ENCODE assay signal across 10 mouse cellular contexts in genomic region chr2:129226296-129226851, GRCm38 (mm10). TPM values are rescaled to one million over a fixed set of nuclear protein-coding genes. Genes with fewer than 3 reads are reported as not detected.
DNase-seq lines count a peak whose midpoint lies in the region; ATAC-seq lines count a peak whose summit lies in the region.
"Had no signal": no experiment of that assay in that cellular context is flagged by ENCODE, and none has a peak within 500 bp of the region (broad histone marks: within the 10 kb centered on the region; RNA-seq: fewer than 3 reads in every experiment).

No protein-coding gene starts in this region.

- WGBS in lung, embryonic 15.5 days: 53% methylated on average over 11 of the region's 11 CpGs

- H3K4me1 ChIP-seq in lung, embryonic 15.5 days: no peaks in the 10 kb centered on the region
- H3K4me1 ChIP-seq: embryonic facial prominence, embryonic 13.5 days had no signal

- no peak overlapping the region for H3K27ac ChIP-seq in lung, embryonic 15.5 days
- H3K27ac ChIP-seq: embryonic facial prominence, embryonic 13.5 days had no signal

- H3K9me3 ChIP-seq in lung, embryonic 15.5 days: no peaks in the 10 kb centered on the region
- H3K9me3 ChIP-seq: embryonic facial prominence, embryonic 13.5 days had no signal

- no peak overlapping the region for H3K9ac ChIP-seq in lung, embryonic 15.5 days
- H3K9ac ChIP-seq: embryonic facial prominence, embryonic 13.5 days had no signal

- no peaks in the 10 kb centered on the region for H3K27me3 ChIP-seq in lung, embryonic 15.5 days
- H3K27me3 ChIP-seq: embryonic facial prominence, embryonic 13.5 days had no signal

- H3K4me2 ChIP-seq in lung, embryonic 15.5 days: no peak overlapping the region
- H3K4me2 ChIP-seq: embryonic facial prominence, embryonic 13.5 days had no signal

- H3K4me3 ChIP-seq in lung, embryonic 15.5 days: no peak overlapping the region
- H3K4me3 ChIP-seq: embryonic facial prominence, embryonic 13.5 days had no signal

- ATAC-seq in lung, embryonic 15.5 days (ENCODE audit: borderline replicate concordance, extremely low read depth, low FRiP score, low TSS enrichment): peak; percentile 69; the same call in 1 of the 2 replicates
- peak; percentile 30 to 40; a peak in 2 of 4 replicates for ATAC-seq in hematopoietic stem cell, adult 5-6 weeks (replicated peaks in 1 of 2; ENCODE audit: insufficient read depth in 1 of 2, low FRiP score in 2 of 2, low TSS enrichment in 1 of 2, low read depth in 1 of 2, poor library complexity in 2 of 2, severe bottlenecking in 2 of 2)

- H3K36me3 ChIP-seq in lung, embryonic 15.5 days: no peaks in the 10 kb centered on the region
- H3K36me3 ChIP-seq: embryonic facial prominence, embryonic 13.5 days had no signal

- DNase-seq in lung, postnatal 10 days: no peak
- peak; percentile 57 for DNase-seq in adrenal gland, postnatal 14 days
- DNase-seq in spleen, postnatal 36 days (ENCODE audit: low spot score in 2 of 2): peak; percentile 65 to 78
- DNase-seq in frontal cortex, postnatal 36 days (ENCODE audit: low spot score in 2 of 2): no peak
- DNase-seq in lung, postnatal 36 days: no peak
- DNase-seq in frontal cortex, postnatal 14 days (ENCODE audit: low spot score in 2 of 2): no peak
- DNase-seq: lung, adult 2 months had no signal

RNA-seq across cellular contexts. Expression of gene Slc20a1, which starts 27.8 kb away (rescaled TPM):
- polyA plus RNA-seq in lung, embryonic 15.5 days (2015; fragmentation: Nextera tagmentation; extraction: Ambion mirVana): 24.5 and 27.2 TPM in 2 replicates
- 19.1 and 24.3 TPM in 2 replicates for total RNA-seq in adrenal gland, postnatal 14 days (2021)
- 109 and 119 TPM in 2 replicates for total RNA-seq in hematopoietic stem cell, adult 5-6 weeks (2017)

Comparison
In these comparisons a context has a peak if more than half of its experiments do, and no peak if none do; other contexts are left out.
1. DNase-seq: peak in adrenal gland, postnatal 14 days (single experiment) and spleen, postnatal 36 days (2 of 2); none in lung, postnatal 10 days (single experiment), frontal cortex, postnatal 36 days (0 of 2), lung, postnatal 36 days (single experiment) and frontal cortex, postnatal 14 days (0 of 2).